Mouse (Mus musculus) E14TG2a.4 (cell line): Measurements from ENCODE around the gene 4931428L18Rik.

Source experiments
- CTCF ChIP-seq: conservative IDR thresholded peaks from 2 replicates; pipeline ENCODE4 v1.5.1; 2014; ENCODE audit warnings: low read length
- NANOG ChIP-seq: IDR thresholded peaks from 2 replicates; pipeline ENCODE4 v1.6.1; 2014; ENCODE audit warnings: borderline replicate concordance, low read length, mixed read lengths
- POU5F1 ChIP-seq: IDR thresholded peaks from 2 replicates; pipeline ENCODE4 v1.6.1; 2014; ENCODE audit warnings: low read length, borderline replicate concordance

- TF ChIP-seq CTCF: no peak
- TF ChIP-seq NANOG: no peak
- no peak for TF ChIP-seq POU5F1
Measured at GRCm38 (mm10) chr1:31196959-31197358, 25.5 kb downstream of the 4931428L18Rik start.
